In the genomic region with DNA sequence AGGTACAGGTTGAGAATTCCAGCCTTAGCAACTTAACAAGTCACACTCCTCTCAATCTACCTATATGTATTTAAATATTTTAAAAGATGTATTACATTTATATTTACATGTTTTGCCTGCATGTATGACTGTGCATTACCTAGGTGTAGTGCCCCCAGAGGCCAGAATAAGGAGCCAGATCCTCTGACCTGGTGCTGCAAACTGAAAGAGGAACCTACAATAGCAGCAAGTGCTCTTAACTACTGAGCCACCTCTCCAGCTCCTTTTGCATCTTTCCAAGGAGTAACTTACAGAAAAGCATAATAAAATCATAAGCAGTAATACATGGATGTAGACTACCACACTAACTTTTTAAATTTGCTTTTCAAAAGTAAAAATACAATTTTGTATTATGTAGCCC, we compare ENCODE assay signal across 8 mouse cellular contexts. TPM values are rescaled to one million over a fixed set of nuclear protein-coding genes. Genes with fewer than 3 reads are reported as not detected.
DNase-seq lines count a peak whose midpoint lies in the region; ATAC-seq and TF ChIP-seq lines count a peak whose summit lies in the region.

No protein-coding gene starts in this region.

- no peak overlapping the region for H3K9ac ChIP-seq in heart, embryonic 15.5 days

- no peak for ATAC-seq in heart, embryonic 15.5 days (replicated peaks; ENCODE audit: insufficient number of reproducible peaks, insufficient read depth, low FRiP score, low read depth)
- ATAC-seq in megakaryocyte-erythroid progenitor cell, adult 5-6 weeks (replicated peaks; ENCODE audit: low FRiP score, low TSS enrichment, poor library complexity, severe bottlenecking), result peak; percentile 68
- ATAC-seq in monocyte, adult 5-6 weeks (replicated peaks; ENCODE audit: insufficient number of reproducible peaks, low FRiP score, low TSS enrichment, poor library complexity, severe bottlenecking), result no peak; the same call in 1 of the 2 replicates

- DNase-seq in heart, postnatal 10 days, result no peak
- peak; percentile 9 for DNase-seq in brain, embryonic 14.5 days (ENCODE audit: low read depth)
- peak; percentile 71 for DNase-seq in induced T-regulatory cell, adult 2 months (ENCODE audit: low read depth)
- peak; percentile 18 to 36 for DNase-seq in thymus, postnatal 10 days (ENCODE audit: low spot score in 2 of 2)
- no peak for DNase-seq in urinary bladder, postnatal 25 days (ENCODE audit: low spot score)

- H3K27ac ChIP-seq in heart, embryonic 15.5 days, result no peak overlapping the region

- 0 out of 2 replicates have a peak, but pooled peaks cover 4% of the 10 kb centered on the region for H3K36me3 ChIP-seq in heart, embryonic 15.5 days

- H3K4me3 ChIP-seq in heart, embryonic 15.5 days, result peak overlapping the region; percentile 92

- no peaks in the 10 kb centered on the region for H3K27me3 ChIP-seq in heart, embryonic 15.5 days

- no peak for TF ChIP-seq CTCF in brain, embryonic 14.5 days (IDR thresholded peaks at IDR 0.05; ENCODE audit: borderline replicate concordance, extremely low read depth, insufficient read depth, insufficient read length)

- TF ChIP-seq POLR2A in brain, embryonic 14.5 days (IDR thresholded peaks at IDR 0.05; ENCODE audit: borderline replicate concordance, extremely low read depth, insufficient read depth, insufficient read length, poor library complexity, severe bottlenecking), result no peak

- intact Hi-C loops in heart, postnatal 10 days (cut with DNase I), result loop anchor here (5.0 kb wide), 1 partner anchor 999 kb away; no protein-coding TSS in a partner anchor

- H3K4me2 ChIP-seq in heart, embryonic 15.5 days, result peak overlapping the region; percentile 75

- peaks cover 28% of the 10 kb centered on the region for H3K4me1 ChIP-seq in heart, embryonic 15.5 days (replicated peaks)

- H3K9me3 ChIP-seq in heart, embryonic 15.5 days (replicated peaks), result no peaks in the 10 kb centered on the region

RNA-seq across cellular contexts. Expression of gene Wrnip1, which starts 1.0 kb away (rescaled TPM):
- 22.2 and 28.0 TPM in 2 replicates for polyA plus RNA-seq in heart, embryonic 15.5 days (2015; fragmentation: Nextera tagmentation; extraction: Ambion mirVana)
- 10 to 100 TPM; 27.4 to 28.8 TPM for total RNA-seq in heart, postnatal 10 days (2021)
- polyA plus RNA-seq in brain, embryonic 14.5 days (2012; rRNA removed), result 59.3 and 63.1 TPM in 2 replicates
- total RNA-seq in megakaryocyte-erythroid progenitor cell, adult 5-6 weeks (2014; fragmentation: Nextera tagmentation), result 22.3 and 38.7 TPM in 2 replicates
- total RNA-seq in megakaryocyte-erythroid progenitor cell, adult 5-6 weeks (2017), result 37.6 and 45.8 TPM in 2 replicates
- total RNA-seq in monocyte, adult 5-6 weeks (2017), result 20.6 to 46.2 TPM (median 38.9 TPM) in 3 replicates

RNA-seq across cellular contexts. Expression of gene D930007J09Rik, which starts 1.8 kb away (rescaled TPM):
- polyA plus RNA-seq in heart, embryonic 15.5 days (2015; fragmentation: Nextera tagmentation; extraction: Ambion mirVana), result not detected in 2 replicates
- under 1 TPM; 0.81 to 0.82 TPM for total RNA-seq in heart, postnatal 10 days (2021)
- 0.50 and 0.70 TPM in 2 replicates for polyA plus RNA-seq in brain, embryonic 14.5 days (2012; rRNA removed)
- not detected in 2 replicates for total RNA-seq in megakaryocyte-erythroid progenitor cell, adult 5-6 weeks (2014; fragmentation: Nextera tagmentation)
- not detected in 2 replicates for total RNA-seq in megakaryocyte-erythroid progenitor cell, adult 5-6 weeks (2017)
- total RNA-seq in monocyte, adult 5-6 weeks (2017), result not detected in 3 replicates

RNA-seq across cellular contexts. Expression of gene Mylk4, which starts 17.1 kb away (rescaled TPM):
- 0.76 and 1.1 TPM in 2 replicates for polyA plus RNA-seq in heart, embryonic 15.5 days (2015; fragmentation: Nextera tagmentation; extraction: Ambion mirVana)
- 100 to 1,000 TPM; 109 to 127 TPM for total RNA-seq in heart, postnatal 10 days (2021)
- 0.24 and 0.29 TPM in 2 replicates for polyA plus RNA-seq in brain, embryonic 14.5 days (2012; rRNA removed)
- 0.11 TPM in 1 of 2 replicates, not detected in the other for total RNA-seq in megakaryocyte-erythroid progenitor cell, adult 5-6 weeks (2014; fragmentation: Nextera tagmentation)
- total RNA-seq in megakaryocyte-erythroid progenitor cell, adult 5-6 weeks (2017), result not detected in 2 replicates
- total RNA-seq in monocyte, adult 5-6 weeks (2017), result not detected in 3 replicates

RNA-seq across cellular contexts. Expression of gene Serpinb1a, which starts 50.1 kb away (rescaled TPM):
- 11.5 and 13.9 TPM in 2 replicates for polyA plus RNA-seq in heart, embryonic 15.5 days (2015; fragmentation: Nextera tagmentation; extraction: Ambion mirVana)
- 10 to 100 TPM in 1 of 2 experiments, 1 to 10 TPM in 1; 9.2 to 13.1 TPM for total RNA-seq in heart, postnatal 10 days (2021)
- 0.85 and 1.4 TPM in 2 replicates for polyA plus RNA-seq in brain, embryonic 14.5 days (2012; rRNA removed)
- total RNA-seq in megakaryocyte-erythroid progenitor cell, adult 5-6 weeks (2014; fragmentation: Nextera tagmentation), result 2.4 and 16.7 TPM in 2 replicates
- 10.1 and 35.8 TPM in 2 replicates for total RNA-seq in megakaryocyte-erythroid progenitor cell, adult 5-6 weeks (2017)
- 17.5 to 61.2 TPM (median 52.8 TPM) in 3 replicates for total RNA-seq in monocyte, adult 5-6 weeks (2017)

Comparison
In these comparisons a context has a peak if more than half of its experiments do, and no peak if none do; other contexts are left out.
1. DNase-seq: peak in brain, embryonic 14.5 days (single experiment), induced T-regulatory cell, adult 2 months (single experiment) and thymus, postnatal 10 days (2 of 2); none in heart, postnatal 10 days (0 of 2) and urinary bladder, postnatal 25 days (single experiment).
2. RNA of gene Mylk4, which starts 17.1 kb away (total RNA-seq): 109 to 127 TPM in heart, postnatal 10 days; 0.11 TPM in megakaryocyte-erythroid progenitor cell, adult 5-6 weeks and not detected in monocyte, adult 5-6 weeks; every median in the first group is over 10 times any median in the second.